Mouse (Mus musculus) thymus, adult 2 months (tissue): ENCODE results near the gene Sept9. TPM values are rescaled to one million over a fixed set of nuclear protein-coding genes. Genes with fewer than 3 reads are reported as not detected.

ENCODE experiments used
- DNase-seq: peaks from one replicate; pipeline ENCODE4 v3.0.0; 2021
- H3K27ac ChIP-seq: fragments of 200-500 bp; 2 replicates; pipeline ENCODE4 v1.5.1; 2012; ENCODE audit warnings: low read length, control low read depth; ENCODE audit not compliant: control insufficient read depth, insufficient read depth
- H3K27me3 ChIP-seq: fragments of 200-500 bp; 2 replicates; pipeline ENCODE4 v1.6.1; 2012; ENCODE audit warnings: mild to moderate bottlenecking, low read length, moderate library complexity, mixed read lengths; ENCODE audit not compliant: control insufficient read depth, insufficient read depth
- H3K36me3 ChIP-seq: fragments of 200-500 bp; 2 replicates; pipeline ENCODE4 v1.6.1; 2012; ENCODE audit warnings: mild to moderate bottlenecking, low read length, moderate library complexity; ENCODE audit not compliant: control insufficient read depth, insufficient read depth
- H3K4me1 ChIP-seq: fragments of 200-500 bp; replicated peaks from 2 replicates; pipeline ENCODE4 v1.6.1; 2012; ENCODE audit warnings: low read length; ENCODE audit not compliant: control insufficient read depth, insufficient read depth
- H3K4me3 ChIP-seq: fragments of 200-500 bp; 2 replicates; pipeline ENCODE4 v1.5.1; 2012; ENCODE audit warnings: mild to moderate bottlenecking, low read length, control low read depth, moderate library complexity; ENCODE audit not compliant: control insufficient read depth, insufficient read depth
- CTCF ChIP-seq: fragments of 200-500 bp; IDR thresholded peaks from 2 replicates; pipeline ENCODE4 v1.5.1; 2012; ENCODE audit warnings: mild to moderate bottlenecking, control low read depth, low read length, moderate library complexity, borderline replicate concordance; ENCODE audit not compliant: control insufficient read depth, poor library complexity, insufficient read depth; ENCODE audit errors: extremely low read depth
- POLR2A ChIP-seq: fragments of 200-500 bp; IDR thresholded peaks from 2 replicates; pipeline ENCODE4 v1.6.1; 2012; ENCODE audit warnings: mild to moderate bottlenecking, low read length, control low read depth, moderate library complexity; ENCODE audit not compliant: control insufficient read depth, poor library complexity, insufficient read depth; ENCODE audit errors: extremely low read depth
- WGBS: fragments of 180-500 bp; shearing (Covaris S2); methylation state at CpG from one replicate; pipeline ENCODE4 v1.1.7; 2018; 5-methylcytosine and 5-hydroxymethylcytosine counted together
- polyA plus RNA-seq: library from polyadenylated mRNA; depleted of rRNA; stranded (reverse); fragments of >200 nt; gene quantifications from 2 replicates; pipeline ENCODE4 v1.2.3, GENCODE M21; 2012

Gene Sept9
- polyA plus RNA-seq, 1 experiment = 113 TPM

GRCm38 (mm10) chr11:117401583-117402367 is 202.3 kb downstream of the Sept9 start:
- 93% methylated on average over 10 of the region's 10 CpGs for WGBS
- H3K27me3 ChIP-seq = no peaks in the 10 kb centered on the region; the same call in 1 of the 2 replicates
- no peak for DNase-seq

GRCm38 (mm10) chr11:117402550-117402949 is 203.1 kb downstream of the Sept9 start:
- peaks cover under 1% of the 10 kb centered on the region; the same call in 1 of the 2 replicates for H3K4me1 ChIP-seq
- DNase-seq = no peak
- TF ChIP-seq POLR2A (no peak), CTCF (no peak)
- H3K4me3 ChIP-seq = no peak overlapping the region
- H3K27ac ChIP-seq = no peak overlapping the region
- H3K27me3 ChIP-seq = no peaks in the 10 kb centered on the region; the same call in 1 of the 2 replicates
- no peaks in the 10 kb centered on the region for H3K36me3 ChIP-seq
- 67% methylated on average over 11 of the region's 11 CpGs for WGBS

More at GRCm38 (mm10) chr11:117401583-117402367, 202.3 kb downstream of the Sept9 start:
- Histone ChIP-seq H3K4me3 (no peak overlapping the region), H3K4me1 (no peaks in the 10 kb centered on the region), H3K27ac (no peak overlapping the region), H3K36me3 (no peaks in the 10 kb centered on the region)
- no peak for TF ChIP-seq POLR2A
- TF ChIP-seq CTCF = no peak

GRCm38 (mm10) chr11:117403073-117403472 is 203.6 kb downstream of the Sept9 start:
- 25% methylated on average over 6 of the region's 6 CpGs for WGBS
- DNase-seq = no peak
- no peak overlapping the region for H3K4me3 ChIP-seq
- no peaks in the 10 kb centered on the region; the same call in 1 of the 2 replicates for H3K27me3 ChIP-seq
- no peaks in the 10 kb centered on the region for H3K36me3 ChIP-seq
- H3K27ac ChIP-seq = no peak overlapping the region
- TF ChIP-seq POLR2A (no peak), CTCF (no peak)
- peaks cover 5% of the 10 kb centered on the region; the same call in 1 of the 2 replicates for H3K4me1 ChIP-seq

GRCm38 (mm10) chr11:117403781-117404180 is 204.3 kb downstream of the Sept9 start:
- H3K36me3 ChIP-seq = no peaks in the 10 kb centered on the region
- H3K4me3 ChIP-seq = no peak overlapping the region
- no peaks in the 10 kb centered on the region; the same call in 1 of the 2 replicates for H3K27me3 ChIP-seq
- no peak overlapping the region for H3K27ac ChIP-seq
- no peak for DNase-seq
- 60% methylated on average over 7 of the region's 7 CpGs for WGBS
- peaks cover 11% of the 10 kb centered on the region for H3K4me1 ChIP-seq
- no peak for TF ChIP-seq POLR2A
- no peak for TF ChIP-seq CTCF

DNA sequence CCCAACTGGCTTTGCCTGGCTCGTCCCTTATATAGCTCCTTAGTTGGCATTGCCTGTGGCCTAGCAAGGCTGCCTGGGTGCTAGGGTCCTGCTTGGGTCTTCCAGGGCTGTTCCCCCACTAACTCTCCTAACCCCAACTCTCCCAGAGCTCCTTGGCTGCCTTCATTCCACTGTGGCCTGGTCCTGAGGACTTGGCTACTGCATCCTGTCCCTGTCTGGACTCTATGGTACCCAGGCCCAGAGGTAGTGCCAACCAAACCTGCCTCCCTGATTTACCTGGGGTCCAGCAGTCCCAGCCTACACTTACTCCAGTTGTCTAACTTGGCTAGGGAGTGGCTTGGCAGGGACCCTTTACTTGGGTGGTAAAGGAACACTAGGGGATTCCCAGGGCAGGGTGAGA is 207.2 kb downstream of the Sept9 start:
- H3K36me3 ChIP-seq = no peaks in the 10 kb centered on the region
- DNase-seq = no peak
- no peak overlapping the region for H3K27ac ChIP-seq
- peaks cover 18% of the 10 kb centered on the region for H3K4me1 ChIP-seq
- WGBS = 95% methylated on average over 1 of the region's 1 CpGs
- H3K4me3 ChIP-seq = no peak overlapping the region
- H3K27me3 ChIP-seq = no peaks in the 10 kb centered on the region; the same call in 1 of the 2 replicates
- TF ChIP-seq POLR2A = no peak
- TF ChIP-seq CTCF = no peak

GRCm38 (mm10) chr11:117407196-117407595 is 207.7 kb downstream of the Sept9 start:
- Histone ChIP-seq H3K4me3 (no peak overlapping the region), H3K36me3 (no peaks in the 10 kb centered on the region), H3K27me3 (no peaks in the 10 kb centered on the region; the same call in 1 of the 2 replicates), H3K4me1 (peaks cover 18% of the 10 kb centered on the region), H3K27ac (no peak overlapping the region)
- 52% methylated on average over 4 of the region's 4 CpGs for WGBS
- DNase-seq = no peak
- TF ChIP-seq POLR2A (no peak), CTCF (no peak)
